Mouse (Mus musculus) CH12.LX (cell line): ENCODE results near the gene Atp8b4.

Experiments
- BHLHE40 ChIP-seq: IDR thresholded peaks from 2 replicates; pipeline ENCODE4 v1.6.1; 2011; ENCODE audit warnings: mild to moderate bottlenecking, low read depth, low read length, improper control_type of control experiment
- CTCF ChIP-seq, 2 experiments: IDR thresholded peaks in 1 of 2; conservative IDR thresholded peaks in 1 of 2; 2 replicates each; pipeline ENCODE4 v1.5.1; 2011 to 2012; ENCODE audit warnings: low read depth in 2 of 2, low read length in 2 of 2, improper control_type of control experiment in 1 of 2, inconsistent platforms in 1 of 2, mild to moderate bottlenecking in 1 of 2, moderate library complexity in 1 of 2
- ELF1 ChIP-seq: IDR thresholded peaks from 2 replicates; pipeline ENCODE4 v1.6.1; 2014; ENCODE audit warnings: low read depth, mild to moderate bottlenecking, inconsistent platforms, low read length, improper control_type of control experiment
- EP300 ChIP-seq: IDR thresholded peaks from 2 replicates; pipeline ENCODE4 v1.6.1; 2011; ENCODE audit warnings: low read length, improper control_type of control experiment
- HCFC1 ChIP-seq: IDR thresholded peaks from 2 replicates; pipeline ENCODE4 v1.6.1; 2012; ENCODE audit warnings: low read depth, mild to moderate bottlenecking, inconsistent platforms, low read length, improper control_type of control experiment
- JUND ChIP-seq: conservative IDR thresholded peaks from 2 replicates; pipeline ENCODE4 v1.6.1; 2011; ENCODE audit warnings: low read depth, low read length, improper control_type of control experiment
- MAX ChIP-seq: IDR thresholded peaks from 2 replicates; pipeline ENCODE4 v1.6.1; 2011; ENCODE audit warnings: low read length, improper control_type of control experiment
- MYC ChIP-seq: IDR thresholded peaks from 2 replicates; pipeline ENCODE4 v1.6.1; 2011; ENCODE audit warnings: low read depth, mild to moderate bottlenecking, improper control_type of control experiment, low read length
- POLR2A ChIP-seq: IDR thresholded peaks from 2 replicates; pipeline ENCODE4 v1.6.1; 2011; ENCODE audit warnings: low read depth, mild to moderate bottlenecking, improper control_type of control experiment, low read length
- RAD21 ChIP-seq: IDR thresholded peaks from 2 replicates; pipeline ENCODE4 v1.6.1; 2011; ENCODE audit warnings: low read depth, mild to moderate bottlenecking, low read length, improper control_type of control experiment, moderate library complexity
- SIN3A ChIP-seq: IDR thresholded peaks from 2 replicates; pipeline ENCODE4 v1.6.1; 2012; ENCODE audit warnings: low read length, improper control_type of control experiment, inconsistent platforms
- USF1 ChIP-seq: IDR thresholded peaks from 2 replicates; pipeline ENCODE4 v1.6.1; 2014; ENCODE audit warnings: low read depth, mild to moderate bottlenecking, inconsistent platforms, low read length, improper control_type of control experiment
- USF2 ChIP-seq: conservative IDR thresholded peaks from 2 replicates; pipeline ENCODE4 v1.6.1; 2011; ENCODE audit warnings: low read depth, low read length, improper control_type of control experiment
- ZC3H11A ChIP-seq: IDR thresholded peaks from 2 replicates; pipeline ENCODE4 v1.6.1; 2012; ENCODE audit warnings: low read depth, mild to moderate bottlenecking, inconsistent platforms, low read length, improper control_type of control experiment

DNA sequence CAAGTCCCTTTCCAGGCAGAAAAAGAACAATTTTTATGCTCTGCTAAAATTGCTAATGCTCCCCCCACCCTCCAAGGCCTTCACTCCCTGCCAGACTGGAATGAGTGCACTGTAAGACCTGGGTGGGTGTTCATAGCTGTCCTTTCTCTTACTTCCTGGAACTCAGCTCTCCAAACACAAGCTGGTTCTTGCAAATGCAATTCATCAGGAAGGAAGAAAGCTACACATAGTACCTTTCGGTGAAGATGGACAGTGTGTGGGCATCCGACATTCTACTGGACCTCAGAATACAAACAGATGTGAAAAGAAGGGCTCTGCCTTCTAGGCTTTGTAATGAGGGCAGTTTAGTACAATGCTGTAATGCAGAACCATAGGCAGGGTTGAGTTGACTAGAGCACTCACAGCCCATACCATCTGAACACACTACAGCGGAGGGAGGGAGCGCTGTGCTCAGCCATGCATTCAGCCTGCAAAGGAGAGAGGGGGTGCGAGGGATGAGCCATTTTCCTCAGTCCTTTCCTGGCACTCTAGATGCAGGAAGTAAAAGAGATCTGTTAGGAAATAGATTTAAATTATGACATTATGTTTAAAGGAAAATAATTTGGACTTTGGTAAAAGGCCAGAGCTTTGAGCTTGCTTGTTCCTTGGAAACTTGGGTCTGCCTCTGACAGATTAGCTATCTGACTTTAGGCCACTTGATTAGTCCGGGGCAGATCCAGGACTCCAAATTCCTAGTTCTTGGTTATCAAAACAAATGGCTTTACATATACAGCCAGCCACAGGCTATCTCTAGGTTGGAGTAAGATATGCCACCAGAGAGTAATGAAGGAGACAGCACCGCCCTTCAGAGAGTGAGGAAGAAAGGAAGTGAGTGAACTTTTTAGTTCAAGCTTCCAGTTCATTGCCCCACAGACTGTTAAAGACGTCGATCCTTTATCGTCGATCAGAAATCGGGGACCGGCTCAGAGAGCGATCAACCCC is 136.4 kb downstream of the Atp8b4 start:
- TF ChIP-seq SIN3A: no peak
- TF ChIP-seq MYC: no peak
- TF ChIP-seq POLR2A: no peak
- TF ChIP-seq USF1: no peak
- no peak for TF ChIP-seq RAD21
- no peak for TF ChIP-seq ZC3H11A
- TF ChIP-seq JUND: no peak
- no peak for TF ChIP-seq CTCF (conservative IDR thresholded peaks at IDR 0.05 in 1 of 2, IDR thresholded peaks at IDR 0.05 in 1 of 2; ENCODE audit: low read depth in 2 of 2, low read length in 2 of 2)
- TF ChIP-seq MAX: no peak
- no peak for TF ChIP-seq BHLHE40
- TF ChIP-seq HCFC1: no peak
- TF ChIP-seq EP300: no peak
- no peak for TF ChIP-seq USF2
- TF ChIP-seq ELF1: no peak
